Mouse (Mus musculus): ENCODE measurements around the gene Rab13. TPM values are rescaled to one million over a fixed set of nuclear protein-coding genes. Genes with fewer than 3 reads are reported as not detected.

Rab13 gene
- total RNA-seq, 2 experiments from 2014 or later = 10.3 to 10.8 TPM

- no peak for DNase-seq (ENCODE audit: low spot score in 2 of 2)
Measured at GRCm38 (mm10) chr3:90256731-90257530, 43.4 kb downstream of the Rab13 start.

DNA sequence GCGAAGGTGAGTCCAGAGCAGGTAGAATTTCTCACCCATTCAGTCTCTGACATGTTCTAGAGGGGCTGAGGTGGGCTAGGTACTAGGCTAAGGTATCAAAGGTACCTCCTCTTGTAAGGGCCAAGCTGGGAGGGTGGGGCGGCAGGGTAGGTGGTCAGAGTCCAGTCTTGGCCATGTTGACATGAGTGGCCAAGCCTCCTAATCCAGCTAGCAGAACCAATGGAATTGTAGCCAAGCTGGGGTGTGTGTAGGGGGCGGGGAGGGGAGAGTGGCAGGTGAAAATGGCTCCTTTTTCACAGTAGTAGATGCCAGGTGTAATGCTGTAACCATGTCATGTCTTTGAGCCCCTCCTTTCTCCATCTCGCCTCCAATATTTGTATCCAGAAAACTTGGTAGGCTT is 45.0 kb downstream of the Rab13 start:
- DNase-seq (ENCODE audit: low spot score in 2 of 2) = no peak

DNA sequence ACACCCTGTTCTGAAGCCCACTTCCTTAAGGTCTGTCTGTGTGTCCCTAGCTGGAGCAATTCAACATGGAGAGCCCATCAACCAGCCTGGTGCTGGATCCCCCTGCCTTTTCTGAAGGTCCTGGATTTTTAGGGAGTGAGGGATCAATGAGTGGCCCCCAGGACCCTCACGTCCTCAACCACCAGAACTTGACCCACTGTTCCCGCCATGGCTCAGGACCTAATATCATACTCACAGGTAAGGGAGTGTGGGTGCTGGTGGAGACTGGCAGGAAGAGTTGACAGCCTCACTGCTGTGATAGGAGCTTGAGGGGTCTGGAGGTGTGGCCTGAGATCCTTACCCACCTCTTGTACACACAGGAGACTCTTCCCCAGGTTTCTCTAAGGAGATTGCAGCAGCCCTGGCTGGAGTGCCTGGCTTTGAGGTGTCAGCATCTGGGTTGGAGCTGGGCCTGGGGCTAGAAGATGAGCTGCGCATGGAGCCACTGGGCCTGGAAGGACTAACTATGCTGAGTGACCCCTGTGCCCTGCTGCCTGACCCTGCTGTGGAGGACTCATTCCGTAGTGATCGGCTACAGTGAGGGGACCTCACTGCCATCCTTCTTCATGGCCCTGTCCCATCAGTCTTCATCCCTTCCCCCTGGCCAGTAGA is 49.8 kb downstream of the Rab13 start:
- DNase-seq (ENCODE audit: low spot score in 2 of 2) = no peak

GRCm38 (mm10) chr3:90264687-90265033 is 51.2 kb downstream of the Rab13 start:
- DNase-seq (ENCODE audit: low spot score in 2 of 2) = no peak

- DNase-seq (ENCODE audit: low spot score in 2 of 2) = peak; percentile 92
Measured at GRCm38 (mm10) chr3:90265034-90265931, 51.8 kb downstream of the Rab13 start, which contains the start of gene Dennd4b. TSS of gene Dennd4b (plus strand) at chr3:90265185.

- DNase-seq (ENCODE audit: low spot score in 2 of 2) = no peak
Measured at GRCm38 (mm10) chr3:90265932-90266741, 52.6 kb downstream of the Rab13 start.

DNA sequence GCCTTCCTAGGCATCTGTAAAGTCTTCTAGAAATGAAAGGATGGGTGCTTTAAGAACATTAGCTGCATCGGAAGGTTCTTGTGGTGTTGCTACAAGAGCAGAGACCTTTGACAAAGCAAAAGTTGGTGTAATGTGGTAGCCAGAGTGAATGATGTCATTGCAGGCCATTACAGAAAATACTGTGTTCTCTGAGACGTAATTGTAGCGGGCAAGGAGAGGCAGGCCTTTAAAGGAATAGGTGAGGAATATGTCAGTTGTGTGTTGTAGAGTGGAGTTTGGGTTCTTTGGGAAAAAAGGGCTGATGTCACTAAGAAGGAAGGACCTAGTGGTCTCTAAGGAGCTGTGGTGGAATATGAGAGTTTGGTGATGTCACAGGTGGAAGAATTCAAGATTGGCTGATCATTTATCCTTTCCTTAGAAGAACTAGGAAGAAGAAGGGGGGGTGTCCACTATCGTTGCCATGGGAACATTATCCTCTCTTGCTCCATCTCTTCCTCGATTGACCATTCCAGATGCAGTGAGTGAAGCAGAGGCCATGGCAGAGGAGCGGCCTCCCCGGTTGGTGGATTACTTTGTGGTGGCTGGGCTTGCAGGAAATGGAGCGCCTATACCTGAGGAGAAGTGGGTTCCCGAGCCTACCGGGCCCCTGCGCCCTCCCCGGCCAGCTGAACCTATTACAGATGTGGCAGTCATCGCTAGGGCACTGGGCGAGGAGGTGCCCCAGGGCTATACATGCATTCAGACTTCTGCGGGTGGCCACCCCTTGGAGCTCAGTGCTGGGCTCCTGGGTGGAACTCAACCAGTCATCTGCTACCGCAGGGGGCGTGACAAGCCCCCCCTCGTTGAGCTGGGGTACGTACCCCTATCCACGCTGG is 53.6 kb downstream of the Rab13 start:
- no peak for DNase-seq (ENCODE audit: low spot score in 2 of 2)

DNA sequence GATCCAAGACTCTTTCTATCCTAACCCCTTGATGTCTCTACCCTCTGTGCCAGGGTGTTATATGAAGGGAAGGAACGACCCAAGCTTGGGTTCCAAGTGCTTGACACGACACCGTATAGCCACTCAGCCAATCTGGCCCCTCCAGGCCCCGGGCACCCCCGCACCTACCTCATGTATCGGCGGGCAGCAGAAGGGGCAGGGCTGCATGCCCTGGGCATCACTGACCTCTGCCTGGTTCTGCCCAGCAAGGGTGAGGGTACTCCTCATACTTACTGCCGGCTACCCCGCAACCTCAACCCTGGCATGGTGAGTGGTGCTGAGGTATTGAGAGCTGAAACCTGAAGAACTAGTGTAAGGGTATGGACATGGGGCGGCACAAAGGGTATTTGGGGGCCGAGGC is 54.7 kb downstream of the Rab13 start:
- DNase-seq (ENCODE audit: low spot score in 2 of 2) = no peak

GRCm38 (mm10) chr3:90268971-90269370 is 55.5 kb downstream of the Rab13 start:
- no peak for DNase-seq (ENCODE audit: low spot score in 2 of 2)

- no peak for DNase-seq (ENCODE audit: low spot score in 2 of 2)
Measured at GRCm38 (mm10) chr3:90270784-90271183, 57.3 kb downstream of the Rab13 start.

- no peak for DNase-seq (ENCODE audit: low spot score in 2 of 2)
Measured at GRCm38 (mm10) chr3:90272170-90272569, 58.7 kb downstream of the Rab13 start.

GRCm38 (mm10) chr3:90273855-90274254 is 60.4 kb downstream of the Rab13 start:
- DNase-seq (ENCODE audit: low spot score in 2 of 2) = no peak

DNA sequence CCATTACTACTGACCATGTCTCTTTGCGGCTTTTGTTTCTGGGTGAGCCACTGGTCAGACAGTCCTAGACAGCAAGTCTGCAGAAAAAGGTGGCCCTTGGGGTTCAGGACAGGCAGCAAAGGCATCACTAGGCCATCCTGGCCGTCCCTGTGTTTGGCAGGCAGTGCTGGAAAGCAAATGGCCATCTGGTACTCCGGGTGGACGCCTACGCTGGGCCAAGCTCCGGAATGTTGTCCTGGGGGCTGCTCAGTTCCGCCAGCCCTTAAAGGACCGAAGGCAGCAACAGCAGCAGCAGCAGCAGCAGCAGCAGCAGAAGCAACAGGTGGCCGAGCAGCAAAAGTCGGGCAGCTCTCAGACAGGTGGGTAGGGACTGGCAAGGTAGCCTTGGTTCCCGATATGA is 61.8 kb downstream of the Rab13 start:
- no peak for DNase-seq (ENCODE audit: low spot score in 2 of 2)

Small RNA genes within 50 kb of the gene (microRNA-seq; reads per million reads assigned to microRNA genes)
- gene Mir7012 = 0.39 to 1.3 reads per million in 2 experiments

Other genes starting within 250 kb of the Rab13 start
- gene Hax1, start 214.9 kb upstream of the Rab13 start, total RNA-seq (2021) = 10 to 100 TPM; 60.7 to 67.3 TPM
- 10 to 100 TPM; 83.5 to 91.6 TPM for gene 4933434E20Rik, start 162.1 kb upstream of the Rab13 start, total RNA-seq (2021)
- gene Ubap2l, start 161.1 kb upstream of the Rab13 start, total RNA-seq (2021) = 100 to 1,000 TPM; 146 to 188 TPM
- 100 to 1,000 TPM; 245 to 256 TPM for gene Tpm3, start 141.0 kb upstream of the Rab13 start, total RNA-seq (2021)
- under 1 TPM; 0.36 to 0.50 TPM for gene Nup210l, start 109.6 kb upstream of the Rab13 start, total RNA-seq (2021)
- gene Rps27, start within 50 bp of the Rab13 start, total RNA-seq (2021) = 100 to 1,000 TPM; 800 to 858 TPM
- 10 to 100 TPM; 50.2 to 59.4 TPM for gene Jtb, start 17.9 kb downstream of the Rab13 start, total RNA-seq (2021)
- not detected for gene Creb3l4, start 29.8 kb downstream of the Rab13 start, total RNA-seq (2021)
- gene Slc39a1, start 34.5 kb downstream of the Rab13 start, total RNA-seq (2021) = 10 to 100 TPM; 48.6 to 52.3 TPM
- gene Crtc2, start 40.5 kb downstream of the Rab13 start, total RNA-seq (2021) = 10 to 100 TPM; 29.8 to 34.6 TPM
- 10 to 100 TPM; 23.1 to 28.8 TPM for gene Dennd4b, start 51.5 kb downstream of the Rab13 start, total RNA-seq (2021)
- 10 to 100 TPM; 79.6 to 94.1 TPM for gene Gatad2b, start 79.5 kb downstream of the Rab13 start, total RNA-seq (2021)
- 10 to 100 TPM; 18.6 to 21.5 TPM for gene Slc27a3, start 176.2 kb downstream of the Rab13 start, total RNA-seq (2021)
- gene Ints3, start 219.9 kb downstream of the Rab13 start, total RNA-seq (2021) = 10 to 100 TPM; 59.6 to 61.2 TPM

Measured in layer of hippocampus, postnatal 10 days (tissue).